ENCODE assay signal across 19 mouse cellular contexts in the genomic region with DNA sequence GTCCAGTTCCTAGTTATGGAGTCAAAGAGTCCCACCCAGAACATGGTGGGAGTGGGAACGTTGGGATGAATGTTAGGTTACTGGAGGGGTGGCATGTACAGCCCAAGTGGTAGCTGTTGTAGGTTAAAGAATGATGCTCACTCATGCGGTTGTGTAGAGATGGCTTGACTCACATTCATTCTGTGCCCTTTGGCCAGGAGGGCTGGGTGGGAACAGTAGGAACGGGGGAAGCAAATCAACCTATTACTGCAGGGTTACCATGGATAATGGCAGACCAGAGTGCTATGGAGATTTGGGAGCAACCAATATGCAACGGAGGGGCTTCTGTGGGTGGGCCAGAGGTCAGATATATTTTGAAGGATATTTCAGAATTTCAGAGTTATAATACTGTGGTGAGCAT. TPM values are rescaled to one million over a fixed set of nuclear protein-coding genes. Genes with fewer than 3 reads are reported as not detected.
DNase-seq lines count a peak whose midpoint lies in the region; ATAC-seq and TF ChIP-seq lines count a peak whose summit lies in the region.
"Had no signal": no experiment of that assay in that cellular context is flagged by ENCODE, and none has a peak within 500 bp of the region (broad histone marks: within the 10 kb centered on the region; RNA-seq: fewer than 3 reads in every experiment).

No protein-coding gene starts in this region.

- peaks cover 14% of the 10 kb centered on the region for H3K4me1 ChIP-seq in heart, embryonic 11.5 days (ENCODE audit: control insufficient read depth, insufficient read depth, low read length)
- peaks cover 21% of the 10 kb centered on the region for H3K4me1 ChIP-seq in kidney, postnatal 0 days (replicated peaks; ENCODE audit: insufficient read depth, low read length)
- peaks cover 22% of the 10 kb centered on the region for H3K4me1 ChIP-seq in kidney, embryonic 14.5 days (ENCODE audit: control insufficient read depth, insufficient read depth, low read length)
- peaks cover 11% of the 10 kb centered on the region for H3K4me1 ChIP-seq in neural tube, embryonic 14.5 days (ENCODE audit: control insufficient read depth, insufficient read depth, low read length)
- H3K4me1 ChIP-seq in neural tube, embryonic 15.5 days, result peaks cover 38% of the 10 kb centered on the region

- H3K4me2 ChIP-seq in heart, embryonic 11.5 days, result peak overlapping the region; percentile 61
- no peak overlapping the region for H3K4me2 ChIP-seq in kidney, postnatal 0 days (ENCODE audit: low read length)
- no peak overlapping the region; the same call in 1 of the 2 replicates for H3K4me2 ChIP-seq in kidney, embryonic 14.5 days (replicated peaks; ENCODE audit: low read depth, low read length)
- H3K4me2 ChIP-seq in neural tube, embryonic 14.5 days (ENCODE audit: low read depth, low read length), result peak overlapping the region; percentile 29; the same call in 1 of the 2 replicates
- H3K4me2 ChIP-seq in neural tube, embryonic 15.5 days, result no peak overlapping the region

- intact Hi-C loops in heart, postnatal 14 days (cut with DNase I), result loop anchor here (10.0 kb wide), 1 partner anchor 280 kb away; no protein-coding TSS in a partner anchor

- H3K27me3 ChIP-seq in heart, embryonic 11.5 days (ENCODE audit: control insufficient read depth, insufficient read depth, low read length), result peaks cover 44% of the 10 kb centered on the region
- peaks cover 32% of the 10 kb centered on the region for H3K27me3 ChIP-seq in kidney, postnatal 0 days (ENCODE audit: insufficient read depth, low read length)
- H3K27me3 ChIP-seq in kidney, embryonic 14.5 days (ENCODE audit: control insufficient read depth, insufficient read depth, low read length), result peaks cover 38% of the 10 kb centered on the region
- H3K27me3 ChIP-seq in neural tube, embryonic 14.5 days (ENCODE audit: control insufficient read depth, insufficient read depth, low read length), result peaks cover 26% of the 10 kb centered on the region
- peaks cover 45% of the 10 kb centered on the region for H3K27me3 ChIP-seq in neural tube, embryonic 15.5 days (replicated peaks)

- no peak for ATAC-seq in heart, embryonic 11.5 days (replicated peaks; ENCODE audit: insufficient number of reproducible peaks, low FRiP score, low TSS enrichment)
- ATAC-seq in kidney, postnatal 0 days (replicated peaks; ENCODE audit: low FRiP score, low read depth), result no peak
- no peak for ATAC-seq in kidney, embryonic 14.5 days (ENCODE audit: low FRiP score, low TSS enrichment)
- no peak for ATAC-seq in neural tube, embryonic 14.5 days (ENCODE audit: low read depth)
- ATAC-seq in neural tube, embryonic 15.5 days (ENCODE audit: low FRiP score), result no peak

- H3K36me3 ChIP-seq in heart, embryonic 11.5 days (ENCODE audit: control insufficient read depth, insufficient read depth, low read length), result no peaks in the 10 kb centered on the region
- H3K36me3 ChIP-seq in kidney, postnatal 0 days (ENCODE audit: insufficient read depth, low read length), result no peaks in the 10 kb centered on the region
- H3K36me3 ChIP-seq in kidney, embryonic 14.5 days (ENCODE audit: control insufficient read depth, insufficient read depth, low read length), result no peaks in the 10 kb centered on the region
- H3K36me3 ChIP-seq in neural tube, embryonic 14.5 days (ENCODE audit: control insufficient read depth, insufficient read depth, low read length), result no peaks in the 10 kb centered on the region
- H3K36me3 ChIP-seq in neural tube, embryonic 15.5 days, result no peaks in the 10 kb centered on the region
- H3K36me3 ChIP-seq: liver, embryonic 15.5 days; neural tube, embryonic 13.5 days had no signal

- TF ChIP-seq CTCF in kidney, postnatal 0 days (IDR thresholded peaks at IDR 0.05; ENCODE audit: low read depth), result no peak

- WGBS in heart, embryonic 11.5 days (ENCODE audit: insufficient replicate concordance), result 76% methylated on average over 4 of the region's 4 CpGs
- WGBS in kidney, postnatal 0 days, result 79% methylated on average over 4 of the region's 4 CpGs
- 85% methylated on average over 4 of the region's 4 CpGs for whole genome bisulfite sequencing in kidney, embryonic 14.5 days
- WGBS in neural tube, embryonic 14.5 days, result 84% methylated on average over 4 of the region's 4 CpGs
- WGBS in neural tube, embryonic 15.5 days, result 82% methylated on average over 4 of the region's 4 CpGs

- H3K9me3 ChIP-seq in heart, embryonic 11.5 days (replicated peaks; ENCODE audit: control insufficient read depth, low read length), result no peaks in the 10 kb centered on the region
- H3K9me3 ChIP-seq in kidney, postnatal 0 days (replicated peaks; ENCODE audit: low read length), result no peaks in the 10 kb centered on the region
- no peaks in the 10 kb centered on the region for H3K9me3 ChIP-seq in kidney, embryonic 14.5 days (ENCODE audit: control insufficient read depth, low read length)
- H3K9me3 ChIP-seq in neural tube, embryonic 14.5 days (ENCODE audit: control insufficient read depth, low read length), result no peaks in the 10 kb centered on the region
- H3K9me3 ChIP-seq in neural tube, embryonic 15.5 days (replicated peaks), result no peaks in the 10 kb centered on the region
- H3K9me3 ChIP-seq: liver, embryonic 15.5 days; neural tube, embryonic 13.5 days had no signal

- no peak overlapping the region for H3K4me3 ChIP-seq in heart, embryonic 11.5 days (ENCODE audit: low read depth, low read length)
- H3K4me3 ChIP-seq in kidney, postnatal 0 days (replicated peaks; ENCODE audit: low read depth, low read length), result no peak overlapping the region
- no peak overlapping the region for H3K4me3 ChIP-seq in kidney, embryonic 14.5 days (ENCODE audit: low read length)
- H3K4me3 ChIP-seq in neural tube, embryonic 14.5 days (ENCODE audit: low read depth, low read length), result no peak overlapping the region
- no peak overlapping the region for H3K4me3 ChIP-seq in neural tube, embryonic 15.5 days (replicated peaks)

- no peak for DNase-seq in heart, postnatal 14 days
- no peak for DNase-seq in kidney, postnatal 0 days (ENCODE audit: low spot score)
- no peak for DNase-seq in neural tube, embryonic 10.5 days (ENCODE audit: extremely low spot score, low spot score)
- DNase-seq in retina, postnatal 1 day, result no peak

- H3K9ac ChIP-seq in heart, embryonic 11.5 days (ENCODE audit: low read depth, low read length), result no peak overlapping the region
- no peak overlapping the region for H3K9ac ChIP-seq in kidney, postnatal 0 days (ENCODE audit: low read depth, low read length)
- H3K9ac ChIP-seq in kidney, embryonic 14.5 days (ENCODE audit: low read depth, low read length), result no peak overlapping the region
- no peak overlapping the region for H3K9ac ChIP-seq in neural tube, embryonic 14.5 days (replicated peaks; ENCODE audit: low read depth, low read length)
- no peak overlapping the region for H3K9ac ChIP-seq in neural tube, embryonic 15.5 days (replicated peaks)
- H3K9ac ChIP-seq: liver, embryonic 15.5 days had no signal

- 0 out of 2 replicates have a peak overlapping the region, but pooled peaks have one; percentile 22 for H3K27ac ChIP-seq in heart, embryonic 11.5 days (ENCODE audit: low read depth, low read length)
- peak overlapping the region; percentile 72; the same call in 1 of the 2 replicates for H3K27ac ChIP-seq in kidney, postnatal 0 days
- H3K27ac ChIP-seq in kidney, embryonic 14.5 days (ENCODE audit: low read depth, low read length), result no peak overlapping the region
- H3K27ac ChIP-seq in neural tube, embryonic 14.5 days (ENCODE audit: low read depth, low read length), result peak overlapping the region; percentile 23; the same call in 1 of the 2 replicates
- 0 out of 2 replicates have a peak overlapping the region, but pooled peaks have one; percentile 41 for H3K27ac ChIP-seq in neural tube, embryonic 15.5 days (replicated peaks)
- H3K27ac ChIP-seq: liver, embryonic 15.5 days had no signal

RNA-seq across cellular contexts. Expression of gene Sox18, which starts 3.5 kb away (rescaled TPM):
- 18.6 and 22.2 TPM in 2 replicates for polyA plus RNA-seq in heart, embryonic 11.5 days (2014; fragmentation: Nextera tagmentation; extraction: Ambion mirVana)
- 10 to 100 TPM; 73.4 to 77.1 TPM for total RNA-seq in heart, postnatal 14 days (2021)
- polyA plus RNA-seq in kidney, postnatal 0 days (2015; fragmentation: Nextera tagmentation; extraction: Ambion mirVana), result 56.6 and 62.2 TPM in 2 replicates
- polyA plus RNA-seq in kidney, embryonic 14.5 days (2014; fragmentation: Nextera tagmentation; extraction: Ambion mirVana), result 36.8 and 40.5 TPM in 2 replicates
- polyA plus RNA-seq in neural tube, embryonic 14.5 days (2014; fragmentation: Nextera tagmentation; extraction: Ambion mirVana), result 12.7 and 17.0 TPM in 2 replicates
- 21.0 and 21.6 TPM in 2 replicates for polyA plus RNA-seq in neural tube, embryonic 15.5 days (2015; fragmentation: Nextera tagmentation; extraction: Ambion mirVana)

RNA-seq across cellular contexts. Expression of gene Tcea2, which starts 5.2 kb away (rescaled TPM):
- 13.5 and 14.1 TPM in 2 replicates for polyA plus RNA-seq in heart, embryonic 11.5 days (2014; fragmentation: Nextera tagmentation; extraction: Ambion mirVana)
- total RNA-seq in heart, postnatal 14 days (2021), result 1 to 10 TPM; 6.4 to 8.7 TPM
- 22.6 and 23.4 TPM in 2 replicates for polyA plus RNA-seq in kidney, postnatal 0 days (2015; fragmentation: Nextera tagmentation; extraction: Ambion mirVana)
- polyA plus RNA-seq in kidney, embryonic 14.5 days (2014; fragmentation: Nextera tagmentation; extraction: Ambion mirVana), result 24.5 and 24.8 TPM in 2 replicates
- 49.6 and 54.8 TPM in 2 replicates for polyA plus RNA-seq in neural tube, embryonic 14.5 days (2014; fragmentation: Nextera tagmentation; extraction: Ambion mirVana)
- 43.2 and 44.9 TPM in 2 replicates for polyA plus RNA-seq in neural tube, embryonic 15.5 days (2015; fragmentation: Nextera tagmentation; extraction: Ambion mirVana)

RNA-seq across cellular contexts. Expression of gene Gm29797, which starts 18.1 kb away (rescaled TPM):
- polyA plus RNA-seq in heart, embryonic 11.5 days (2014; fragmentation: Nextera tagmentation; extraction: Ambion mirVana), result not detected in 2 replicates
- not detected for total RNA-seq in heart, postnatal 14 days (2021)
- polyA plus RNA-seq in kidney, postnatal 0 days (2015; fragmentation: Nextera tagmentation; extraction: Ambion mirVana), result not detected in 2 replicates
- 0.63 TPM in 1 of 2 replicates, not detected in the other for polyA plus RNA-seq in kidney, embryonic 14.5 days (2014; fragmentation: Nextera tagmentation; extraction: Ambion mirVana)
- not detected in 2 replicates for polyA plus RNA-seq in neural tube, embryonic 14.5 days (2014; fragmentation: Nextera tagmentation; extraction: Ambion mirVana)
- polyA plus RNA-seq in neural tube, embryonic 15.5 days (2015; fragmentation: Nextera tagmentation; extraction: Ambion mirVana), result 0.20 and 1.3 TPM in 2 replicates
- total RNA-seq: gastrocnemius, postnatal 36 days; megakaryocyte, adult 5-6 weeks; midbrain, postnatal 0 days had no signal
- polyA plus RNA-seq: liver, embryonic 15.5 days; midbrain, postnatal 0 days; neural tube, embryonic 13.5 days had no signal

RNA-seq across cellular contexts. Expression of gene Rgs19, which starts 18.8 kb away (rescaled TPM):
- 57.7 and 61.3 TPM in 2 replicates for polyA plus RNA-seq in heart, embryonic 11.5 days (2014; fragmentation: Nextera tagmentation; extraction: Ambion mirVana)
- total RNA-seq in heart, postnatal 14 days (2021), result 1 to 10 TPM; 7.2 to 8.1 TPM
- 38.9 and 41.7 TPM in 2 replicates for polyA plus RNA-seq in kidney, postnatal 0 days (2015; fragmentation: Nextera tagmentation; extraction: Ambion mirVana)
- polyA plus RNA-seq in kidney, embryonic 14.5 days (2014; fragmentation: Nextera tagmentation; extraction: Ambion mirVana), result 70.8 and 71.9 TPM in 2 replicates
- polyA plus RNA-seq in neural tube, embryonic 14.5 days (2014; fragmentation: Nextera tagmentation; extraction: Ambion mirVana), result 53.6 and 66.3 TPM in 2 replicates
- polyA plus RNA-seq in neural tube, embryonic 15.5 days (2015; fragmentation: Nextera tagmentation; extraction: Ambion mirVana), result 66.4 and 68.1 TPM in 2 replicates

RNA-seq across cellular contexts. Expression of gene Lkaaear1, which starts 23.3 kb away (rescaled TPM):
- not detected in 2 replicates for polyA plus RNA-seq in heart, embryonic 11.5 days (2014; fragmentation: Nextera tagmentation; extraction: Ambion mirVana)
- not detected for total RNA-seq in heart, postnatal 14 days (2021)
- polyA plus RNA-seq in kidney, postnatal 0 days (2015; fragmentation: Nextera tagmentation; extraction: Ambion mirVana), result not detected in 2 replicates
- polyA plus RNA-seq in kidney, embryonic 14.5 days (2014; fragmentation: Nextera tagmentation; extraction: Ambion mirVana), result not detected in 2 replicates
- polyA plus RNA-seq in neural tube, embryonic 14.5 days (2014; fragmentation: Nextera tagmentation; extraction: Ambion mirVana), result not detected in 2 replicates
- not detected in 2 replicates for polyA plus RNA-seq in neural tube, embryonic 15.5 days (2015; fragmentation: Nextera tagmentation; extraction: Ambion mirVana)
- total RNA-seq: gastrocnemius, postnatal 36 days; layer of hippocampus, postnatal 25 days; left cerebral cortex, postnatal 4 days; megakaryocyte, adult 5-6 weeks; midbrain, postnatal 0 days had no signal
- polyA plus RNA-seq: C2C12; embryonic facial prominence, embryonic 11.5 days; intestine, embryonic 14.5 days; liver, embryonic 15.5 days; midbrain, postnatal 0 days; neural tube, embryonic 13.5 days; small intestine, adult 2 months had no signal

Comparison
In these comparisons a context has a peak if more than half of its experiments do, and no peak if none do; other contexts are left out.
1. H3K4me2 ChIP-seq: peak in heart, embryonic 11.5 days (single experiment) and neural tube, embryonic 14.5 days (single experiment); none in kidney, postnatal 0 days (single experiment), kidney, embryonic 14.5 days (single experiment) and neural tube, embryonic 15.5 days (single experiment).